Mouse (Mus musculus): ENCODE data around the gene Tigd4. TPM values are rescaled to one million over a fixed set of nuclear protein-coding genes. Genes with fewer than 3 reads are reported as not detected.

Tigd4 gene
- total RNA-seq, 1 experiment from 2014 or later, result not detected

Other genes starting within 250 kb of the Tigd4 start
- gene Fhdc1, start 113.1 kb upstream of the Tigd4 start, total RNA-seq (2017), result 0.64 and 1.0 TPM in 2 replicates
- 32.2 and 43.4 TPM in 2 replicates for gene Arfip1, start 10.9 kb upstream of the Tigd4 start, total RNA-seq (2017)
- 2.4 and 3.2 TPM in 2 replicates for gene Tmem154, start 72.6 kb downstream of the Tigd4 start, total RNA-seq (2017)
- 19.4 and 20.3 TPM in 2 replicates for gene Fbxw7, start 221.7 kb downstream of the Tigd4 start, total RNA-seq (2017)